Mouse (Mus musculus) ES-E14 (cell line): Measurements from ENCODE around the gene Dnajc5g.

Experiments used
- CHD2 ChIP-seq: IDR thresholded peaks from 2 replicates; pipeline ENCODE4 v1.6.1; 2014; ENCODE audit warnings: mild to moderate bottlenecking, low read depth, low read length, inconsistent platforms
- MAFK ChIP-seq: IDR thresholded peaks from 2 replicates; pipeline ENCODE4 v1.6.1; 2014; ENCODE audit warnings: mild to moderate bottlenecking, low read depth, low read length, inconsistent platforms; ENCODE audit not compliant: insufficient read depth
- ZC3H11A ChIP-seq: IDR thresholded peaks from 2 replicates; pipeline ENCODE4 v1.6.1; 2012; ENCODE audit warnings: low read depth, mild to moderate bottlenecking, inconsistent platforms, low read length, borderline replicate concordance
- ZNF384 ChIP-seq: IDR thresholded peaks from 2 replicates; pipeline ENCODE4 v1.6.1; 2012; ENCODE audit warnings: low read depth, low read length, inconsistent platforms

GRCm38 (mm10) chr5:31083949-31084348 is 22.1 kb upstream of the Dnajc5g start:
- TF ChIP-seq ZNF384 (no peak), MAFK (no peak), CHD2 (no peak), ZC3H11A (no peak)
